Mouse (Mus musculus): ENCODE data around the gene Slc5a2.

The Slc5a2 gene

DNA sequence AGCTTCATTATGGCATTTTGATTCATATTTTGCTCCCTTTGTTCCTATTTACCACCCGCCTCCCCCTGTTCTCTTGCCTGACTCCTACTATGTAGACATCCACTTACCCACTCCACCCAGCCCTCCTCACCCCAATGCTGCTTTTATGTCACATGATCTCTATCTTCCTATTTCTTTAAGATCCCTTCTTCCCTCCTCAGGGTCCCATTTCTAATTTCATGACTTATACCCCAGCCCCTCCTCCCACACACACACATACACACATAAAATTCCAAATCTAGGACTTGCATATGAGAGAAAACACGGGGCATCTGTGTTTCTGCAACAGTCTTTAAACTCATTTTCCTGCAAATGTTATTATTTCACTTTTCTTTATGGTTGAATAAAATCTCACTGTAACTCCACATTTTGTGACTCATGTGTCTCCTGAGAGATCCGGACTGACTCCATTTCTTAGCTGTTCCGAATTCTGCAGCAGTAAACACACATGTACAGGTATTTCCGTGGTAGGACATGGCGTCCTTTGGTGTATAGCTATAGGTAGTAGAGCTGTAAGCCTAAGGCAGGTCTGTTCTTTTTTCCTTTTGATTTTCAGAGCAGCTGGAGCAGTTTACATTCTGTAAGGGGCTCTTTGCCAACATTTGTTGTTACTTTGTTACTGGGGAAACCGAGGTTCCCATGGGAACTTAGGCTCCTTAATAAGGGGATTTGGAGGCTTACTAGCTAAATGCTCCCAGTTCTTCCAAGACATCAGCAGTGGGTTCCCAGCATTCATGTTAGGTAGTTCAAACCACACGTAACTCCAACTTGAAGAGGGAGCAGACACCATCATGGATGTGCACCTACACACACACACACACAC is 33.3 kb downstream of the Slc5a2 start:
- DNase-seq (ENCODE audit: low spot score in 2 of 2): peak in 1 of 2 experiments; percentile 22

DNA sequence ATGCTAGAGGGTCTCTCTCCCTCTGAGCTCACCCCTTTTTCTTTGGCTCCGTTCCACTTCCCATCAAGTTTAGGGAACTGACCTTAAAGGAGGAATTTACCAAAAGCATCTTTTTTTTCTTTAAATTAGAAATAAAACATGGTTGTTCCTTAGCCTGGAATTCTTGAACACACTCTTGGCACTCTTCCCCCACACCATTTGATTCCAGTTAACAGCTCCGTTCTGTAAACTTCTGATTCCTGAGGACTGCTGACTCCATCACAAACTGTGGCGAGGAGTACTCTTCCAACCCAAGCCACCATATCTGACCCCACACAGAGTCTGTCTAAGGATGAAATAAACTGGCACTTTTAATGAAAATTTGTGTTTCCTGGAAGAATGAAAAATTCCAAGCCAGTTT is 35.5 kb downstream of the Slc5a2 start:
- DNase-seq (ENCODE audit: low spot score in 2 of 2): no peak

DNA sequence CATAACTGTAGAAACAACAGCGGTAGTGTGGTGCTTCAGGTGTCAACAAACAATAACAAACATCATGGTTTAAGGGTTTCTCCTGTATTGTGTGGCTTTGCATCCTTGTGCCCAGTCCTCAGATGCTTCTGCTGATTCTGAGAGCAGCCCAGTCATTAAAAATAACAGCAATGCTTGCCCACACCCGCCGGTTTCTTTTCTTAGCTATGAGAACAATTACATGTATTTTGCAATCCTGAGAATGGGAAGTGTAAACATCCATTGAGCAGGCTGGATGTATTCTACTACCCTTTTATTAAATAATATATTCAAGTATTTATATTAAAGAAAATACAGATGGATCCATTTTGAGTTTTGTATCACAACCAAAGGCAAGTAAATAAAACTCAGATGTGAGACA is 36.7 kb downstream of the Slc5a2 start:
- DNase-seq (ENCODE audit: low spot score in 2 of 2): no peak

DNA sequence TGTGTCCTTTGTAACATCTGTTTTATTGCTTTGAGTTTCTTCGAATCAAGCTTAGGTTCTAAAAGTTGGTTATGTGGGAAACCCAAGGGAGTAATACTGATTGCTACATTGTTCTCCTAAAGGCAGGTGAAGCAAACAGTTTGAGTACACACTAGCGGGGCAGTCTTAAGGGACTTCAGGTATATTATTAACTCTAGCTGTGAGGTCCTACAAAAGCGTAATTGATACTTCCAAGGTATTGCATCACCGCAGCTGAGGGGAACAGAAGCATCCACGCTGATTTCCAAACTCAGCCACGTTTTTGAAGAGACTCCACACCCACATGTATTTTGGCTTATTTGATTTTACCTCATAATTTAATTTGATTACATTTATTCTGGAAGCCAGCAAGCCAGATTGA is 38.7 kb downstream of the Slc5a2 start:
- DNase-seq (ENCODE audit: low spot score in 2 of 2): no peak

DNA sequence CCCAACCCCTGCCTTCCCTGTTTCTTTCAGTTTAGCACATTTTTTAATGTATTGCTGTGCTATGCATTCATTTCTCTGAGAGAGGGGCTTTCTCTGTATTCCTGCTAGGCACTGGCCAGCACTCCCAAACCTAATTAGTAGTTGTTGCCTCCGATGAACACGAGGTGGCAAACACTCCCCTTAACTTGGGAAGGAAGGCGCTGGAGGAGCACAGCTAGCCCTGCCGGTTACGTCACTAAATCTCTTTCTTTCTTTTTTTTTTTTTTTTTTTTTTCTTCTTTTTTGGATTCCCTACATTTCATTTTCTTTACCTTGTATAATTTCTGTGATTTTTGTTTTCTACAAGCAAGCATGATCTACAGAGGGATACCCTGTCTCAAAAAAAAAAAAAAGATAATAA is 39.5 kb downstream of the Slc5a2 start:
- peak in 1 of 2 experiments; percentile 38 for DNase-seq (ENCODE audit: low spot score in 2 of 2)

DNA sequence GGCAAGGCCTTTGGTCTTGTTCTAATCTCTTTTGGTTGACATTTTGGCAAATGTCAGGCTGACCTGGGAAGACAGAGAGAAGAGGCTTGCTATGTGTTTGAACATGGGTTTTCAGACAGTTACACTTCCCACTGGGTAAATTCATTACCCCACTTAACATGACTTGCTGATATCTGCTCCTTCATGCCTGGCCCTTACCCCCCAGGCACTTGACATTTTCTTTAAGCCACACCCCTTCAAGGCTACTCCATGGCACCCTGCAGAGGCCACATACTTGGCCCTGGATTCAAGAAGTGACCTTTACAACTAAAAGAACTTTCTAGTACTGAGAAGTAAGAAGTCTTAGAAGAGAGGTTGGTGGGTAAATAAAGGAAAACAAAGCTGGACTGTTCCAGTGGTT is 42.4 kb downstream of the Slc5a2 start:
- no peak for DNase-seq (ENCODE audit: low spot score in 2 of 2)

DNA sequence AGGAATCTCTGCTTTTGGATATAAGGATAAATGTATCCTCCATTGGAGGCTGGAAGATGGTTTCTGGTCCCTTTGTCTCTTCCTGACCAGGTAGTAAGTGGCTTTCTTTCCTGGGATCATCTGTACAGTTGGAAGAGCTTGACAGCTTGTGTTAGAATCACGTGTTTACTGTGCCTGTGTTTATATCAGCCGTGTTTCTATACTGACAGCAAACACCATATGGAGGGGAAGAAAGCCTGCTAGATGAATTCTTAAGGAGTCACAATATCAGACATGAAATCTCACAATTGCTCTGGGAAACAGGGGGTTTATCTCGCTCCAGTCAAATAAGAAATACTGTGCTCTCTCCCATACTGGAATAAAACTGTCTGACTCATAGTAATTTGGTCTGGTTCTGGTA is 43.8 kb downstream of the Slc5a2 start:
- DNase-seq (ENCODE audit: low spot score in 2 of 2): no peak

DNA sequence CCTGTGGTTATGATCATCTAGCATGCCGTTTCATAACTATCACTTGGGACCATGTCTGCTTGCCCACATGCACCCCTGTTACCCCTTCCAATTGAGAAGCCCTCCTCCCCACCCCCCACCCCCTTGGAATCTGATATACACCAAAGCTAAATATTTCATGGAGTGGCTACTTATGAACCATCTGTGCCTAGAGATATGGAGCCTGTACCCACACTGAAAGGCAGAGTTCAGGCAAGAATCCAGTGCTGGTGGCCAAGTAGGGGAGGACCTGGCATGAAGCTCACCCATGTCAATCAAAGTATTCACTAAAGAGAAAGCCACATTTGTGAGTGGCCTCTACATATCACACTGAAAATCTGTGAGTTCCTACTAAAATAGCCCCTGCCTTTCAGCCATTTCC is 44.3 kb downstream of the Slc5a2 start:
- no peak for DNase-seq (ENCODE audit: low spot score in 2 of 2)

DNA sequence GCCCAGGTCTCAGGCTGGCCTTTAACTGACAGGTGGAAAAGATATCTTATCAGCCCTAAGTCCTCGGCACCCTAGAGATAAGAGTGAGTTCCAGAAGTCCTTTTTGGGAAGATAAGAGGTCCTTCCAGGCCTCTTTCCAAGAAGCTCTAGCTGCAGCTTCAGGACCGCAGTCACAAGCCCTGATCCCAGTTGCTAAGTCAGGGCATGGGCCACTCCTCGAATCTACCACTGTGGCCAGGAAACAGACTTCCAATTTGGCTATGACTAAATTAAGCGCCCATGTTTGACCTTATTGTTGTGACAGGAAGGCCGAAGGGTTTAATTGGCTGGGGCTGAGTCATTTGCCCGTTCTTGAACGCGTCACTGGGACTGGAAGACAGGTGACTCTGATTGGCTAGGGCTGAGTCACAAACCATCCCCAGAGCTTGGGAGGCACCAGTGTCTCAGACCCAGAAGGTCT is 44.8 kb downstream of the Slc5a2 start:
- no peak for DNase-seq (ENCODE audit: low spot score in 2 of 2)

DNA sequence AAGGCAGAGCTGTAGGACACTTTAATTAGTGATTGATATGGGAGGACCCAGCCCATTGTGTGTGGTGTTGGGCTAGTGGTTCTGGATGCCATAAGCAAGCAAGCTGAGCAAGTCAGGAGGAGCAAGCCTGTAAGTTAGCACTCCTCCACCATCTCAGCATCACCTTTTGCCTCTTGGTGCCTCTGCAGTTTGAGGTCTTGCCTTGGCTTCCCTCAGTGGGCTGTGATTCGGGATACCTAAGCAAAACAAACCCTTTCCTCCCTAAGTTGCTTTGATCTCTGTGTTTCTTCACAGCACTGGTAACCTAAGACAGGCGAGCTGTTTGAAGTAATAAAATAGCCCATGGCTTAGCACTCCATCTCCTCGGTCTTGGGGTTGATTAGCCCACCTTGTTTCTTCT is 45.8 kb downstream of the Slc5a2 start:
- no peak for DNase-seq (ENCODE audit: low spot score in 2 of 2)

DNA sequence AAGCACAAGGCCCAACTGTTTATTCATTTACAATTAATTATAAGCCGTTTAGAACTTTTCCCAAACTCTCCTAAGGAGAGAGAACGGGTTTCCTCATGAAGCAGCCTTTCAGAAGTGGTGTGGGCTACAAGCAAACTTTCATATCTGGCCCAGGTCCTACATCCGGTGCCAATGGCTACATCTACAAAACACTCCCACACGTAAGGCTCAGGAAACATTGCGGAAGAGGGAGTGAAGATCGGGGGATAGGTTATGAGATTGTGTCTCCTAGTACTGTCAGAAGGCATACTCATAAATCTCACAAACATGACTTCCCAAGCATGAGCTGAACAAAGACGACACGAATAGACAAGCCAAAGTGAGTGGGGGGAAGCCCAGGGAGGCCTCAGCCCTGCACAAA is 46.4 kb downstream of the Slc5a2 start:
- DNase-seq (ENCODE audit: low spot score in 2 of 2): no peak

DNA sequence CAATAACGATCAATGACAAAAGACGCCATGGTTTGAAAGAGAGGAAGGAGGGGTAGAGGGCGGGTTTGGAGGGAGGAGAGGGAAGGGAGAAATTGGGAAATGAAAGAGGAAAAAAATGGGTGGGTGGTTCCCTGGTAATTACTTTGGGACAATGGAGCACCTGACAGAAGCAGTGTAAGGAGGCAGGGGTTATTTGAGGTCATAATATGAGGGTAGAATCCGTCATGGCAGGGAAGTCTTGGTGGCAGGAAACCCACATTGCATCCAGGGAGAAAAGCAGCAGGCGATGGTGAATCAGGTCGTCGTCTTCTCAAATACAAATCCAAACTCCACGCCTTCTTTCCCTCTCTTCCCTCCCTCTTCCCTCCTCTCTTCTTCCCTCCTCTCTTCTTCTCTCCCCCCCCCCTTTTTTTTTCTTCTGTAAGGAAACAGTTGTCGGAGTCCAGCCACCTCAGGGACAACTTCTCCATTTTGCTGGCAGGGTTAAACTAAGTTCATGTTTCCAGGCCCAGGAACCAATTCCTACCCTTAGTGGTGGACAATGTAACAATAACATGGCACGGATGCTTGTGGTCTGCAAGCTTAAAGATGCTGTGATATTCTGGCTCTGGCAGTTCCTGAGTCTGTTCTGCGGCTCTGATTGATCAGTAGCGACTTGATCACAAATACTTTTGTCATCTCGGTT is 47.1 kb downstream of the Slc5a2 start:
- no peak for DNase-seq (ENCODE audit: low spot score in 2 of 2)

DNA sequence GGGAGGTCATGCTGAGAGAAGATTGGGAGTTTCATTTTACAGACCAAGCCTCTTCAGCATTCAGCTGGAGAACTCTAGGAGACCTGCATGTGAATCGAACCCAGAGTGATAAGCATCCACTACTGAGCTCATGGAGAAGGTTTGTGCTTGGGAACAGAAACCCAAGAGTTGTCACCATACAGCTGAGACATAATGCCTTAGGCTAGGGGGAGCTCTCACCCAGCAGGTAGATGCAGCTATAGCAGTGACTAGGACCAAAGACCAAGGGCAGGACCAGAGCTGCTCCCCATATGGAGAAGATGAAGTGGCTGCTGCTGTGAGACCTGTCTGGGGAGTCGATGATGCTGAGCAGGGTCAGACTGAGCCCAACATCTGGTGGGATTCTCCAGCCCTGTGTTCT is 48.1 kb downstream of the Slc5a2 start:
- no peak for DNase-seq (ENCODE audit: low spot score in 2 of 2)

DNA sequence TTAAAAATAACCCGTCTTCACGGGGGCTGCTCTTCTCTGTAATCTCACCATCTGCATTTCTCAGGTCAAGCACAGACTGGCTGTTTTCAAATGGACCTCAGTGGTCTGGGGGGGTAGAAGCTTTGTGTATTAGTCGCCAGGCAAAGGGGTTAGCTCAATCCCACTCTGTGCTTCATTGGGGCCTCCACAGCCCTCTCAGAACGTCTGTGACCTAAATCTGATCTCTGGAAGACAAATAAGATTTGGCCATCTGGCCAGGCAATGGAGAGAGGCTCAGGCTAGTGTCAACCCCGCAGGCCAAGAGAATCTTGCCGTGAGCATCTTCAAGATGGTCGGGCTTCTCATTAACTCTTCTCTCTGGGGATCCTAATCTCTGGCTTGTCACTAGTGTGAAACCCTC is 49.0 kb downstream of the Slc5a2 start:
- DNase-seq (ENCODE audit: low spot score in 2 of 2): no peak

DNA sequence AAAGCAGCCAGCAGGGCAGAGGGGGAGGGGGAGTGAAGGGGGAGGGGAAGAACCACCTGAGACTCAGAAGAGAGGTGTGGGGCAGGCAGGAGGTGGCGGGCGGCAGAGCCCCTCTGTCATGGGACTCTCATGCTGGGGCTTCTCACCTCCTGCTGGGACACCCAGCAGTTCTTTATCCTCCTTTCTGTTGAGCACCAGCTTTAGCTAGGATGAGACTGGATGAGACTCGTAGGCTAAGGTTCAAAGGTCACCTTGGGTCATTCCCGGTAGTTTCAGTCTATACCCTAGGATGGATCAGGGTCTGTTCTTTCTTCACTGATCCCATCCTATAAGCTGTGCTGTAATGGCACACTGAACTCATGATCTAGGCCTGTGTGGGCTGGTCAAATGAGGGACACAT is 51.6 kb downstream of the Slc5a2 start:
- no peak for DNase-seq (ENCODE audit: low spot score in 2 of 2)

DNA sequence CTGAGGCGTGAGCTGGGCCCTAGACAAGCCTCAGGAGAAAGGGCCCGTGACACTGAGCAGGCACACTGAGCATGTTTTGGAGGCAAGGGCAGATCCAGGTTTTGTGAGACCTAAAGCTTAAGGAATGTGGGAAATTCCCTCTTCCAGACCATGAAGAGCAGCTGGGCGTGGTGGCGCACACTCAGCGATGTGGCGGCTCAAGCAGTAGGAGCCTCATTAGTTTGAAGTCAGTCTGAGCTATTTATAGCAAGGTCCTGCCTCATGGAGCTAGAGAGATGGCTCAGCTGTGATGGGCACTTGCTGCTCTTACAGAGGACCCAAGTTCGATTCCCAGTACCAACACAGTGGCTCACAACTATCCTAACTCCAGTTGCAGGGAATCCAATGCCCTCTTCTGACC is 53.7 kb downstream of the Slc5a2 start:
- no peak for DNase-seq (ENCODE audit: low spot score in 2 of 2)

DNA sequence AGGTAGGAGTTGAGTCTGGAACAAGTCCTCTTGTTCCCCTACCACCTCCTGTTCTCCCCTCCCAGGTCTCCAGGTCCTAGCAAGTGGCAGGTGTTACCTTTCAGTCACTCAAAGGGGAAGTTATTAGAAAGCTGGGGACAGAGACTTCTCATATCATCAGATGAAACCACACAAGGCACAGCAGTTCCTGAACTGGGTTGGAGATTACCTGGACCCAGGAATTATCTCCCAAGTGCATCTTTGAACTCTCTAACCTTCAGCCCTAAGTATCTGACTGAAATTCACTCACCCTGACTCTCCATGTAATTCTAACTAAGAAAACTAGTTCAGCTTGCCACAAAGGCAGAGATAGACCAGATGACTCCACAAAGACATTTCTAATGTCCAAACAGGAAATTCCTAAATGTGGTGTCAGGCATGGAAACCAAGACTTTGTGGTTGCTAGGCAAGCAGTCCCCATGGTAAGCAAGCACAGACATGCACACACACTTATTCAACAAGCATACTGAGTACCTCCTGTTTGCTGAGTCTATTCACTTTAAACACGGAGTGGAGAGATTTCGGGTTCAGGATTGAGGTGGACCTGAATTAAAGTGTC is 54.9 kb downstream of the Slc5a2 start:
- no peak for DNase-seq (ENCODE audit: low spot score in 2 of 2)

DNA sequence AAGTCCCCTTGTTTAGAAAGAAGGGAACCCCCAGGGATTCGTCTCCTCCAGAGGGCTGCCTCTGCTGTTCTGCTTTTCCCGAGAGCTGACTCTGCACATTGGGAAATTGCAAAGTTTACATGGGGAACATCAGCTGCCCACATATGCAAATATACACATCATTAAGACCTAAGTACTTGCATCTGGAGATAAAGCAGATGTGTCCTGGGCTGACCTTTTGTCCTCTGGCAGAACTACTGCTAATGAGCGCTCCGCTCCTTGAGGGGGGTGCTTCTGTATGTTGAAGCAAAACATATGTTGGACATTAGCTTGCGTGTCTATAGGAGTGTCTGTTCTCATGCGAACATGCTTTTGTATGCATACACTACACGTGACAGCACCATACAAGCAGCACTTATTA is 55.8 kb downstream of the Slc5a2 start:
- DNase-seq (ENCODE audit: low spot score in 2 of 2): no peak
